8 mouse cellular contexts compared by ENCODE assay signal in the genomic region with DNA sequence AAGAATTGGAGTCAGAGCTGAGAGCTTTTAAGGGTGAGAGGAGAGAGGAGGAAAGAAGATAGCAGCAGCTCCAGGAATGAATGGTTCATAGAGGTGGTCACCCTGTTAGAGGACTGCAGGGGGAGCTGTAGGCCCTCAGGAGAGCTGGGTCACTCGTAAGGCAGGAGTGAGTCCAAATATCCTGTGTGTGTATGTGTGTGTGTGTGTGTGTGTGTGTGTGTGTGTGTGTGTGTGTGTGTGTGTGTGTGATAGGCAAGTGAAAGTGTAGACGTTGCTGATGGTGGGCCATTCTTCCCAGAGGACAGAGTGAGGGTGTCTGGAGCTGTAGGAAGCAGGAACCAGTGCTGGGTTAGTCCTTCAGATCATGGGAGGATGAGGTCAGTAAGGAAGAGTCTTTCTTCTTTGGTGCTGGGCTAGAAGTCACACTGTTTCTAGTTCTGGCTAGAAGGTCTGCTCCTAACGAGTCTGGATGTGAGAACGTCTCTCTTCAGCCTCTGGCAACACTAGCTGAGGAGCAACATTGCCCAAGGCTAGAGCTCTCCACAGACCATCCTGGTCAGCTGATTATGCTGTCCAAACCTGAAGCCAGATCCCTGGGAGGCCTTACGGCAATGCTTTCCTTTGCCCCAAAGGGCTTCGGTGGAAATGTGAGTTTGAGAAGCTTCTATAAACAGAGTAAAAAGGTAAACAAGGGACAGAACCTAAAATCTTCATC.
DNase-seq lines count a peak whose midpoint lies in the region; ATAC-seq lines count a peak whose summit lies in the region.

No protein-coding gene starts in this region.

- H3K4me3 ChIP-seq in midbrain, embryonic 11.5 days (ENCODE audit: low read depth, low read length) = no peak overlapping the region
- no peak overlapping the region for H3K4me3 ChIP-seq in midbrain, embryonic 14.5 days (replicated peaks; ENCODE audit: low read depth, low read length)
- no peak overlapping the region for H3K4me3 ChIP-seq in hindbrain, embryonic 13.5 days

- no peak overlapping the region for H3K9ac ChIP-seq in midbrain, embryonic 11.5 days (ENCODE audit: low read length)
- no peak overlapping the region for H3K9ac ChIP-seq in midbrain, embryonic 14.5 days (replicated peaks; ENCODE audit: low read length)
- no peak overlapping the region for H3K9ac ChIP-seq in hindbrain, embryonic 13.5 days

- H3K9me3 ChIP-seq in midbrain, embryonic 11.5 days (ENCODE audit: control insufficient read depth, low read length) = no peaks in the 10 kb centered on the region
- no peaks in the 10 kb centered on the region for H3K9me3 ChIP-seq in midbrain, embryonic 14.5 days (ENCODE audit: control insufficient read depth, low read length)
- H3K9me3 ChIP-seq in hindbrain, embryonic 13.5 days = no peaks in the 10 kb centered on the region

- no peaks in the 10 kb centered on the region for H3K27me3 ChIP-seq in midbrain, embryonic 11.5 days (ENCODE audit: control insufficient read depth, insufficient read depth, low read length)
- no peaks in the 10 kb centered on the region for H3K27me3 ChIP-seq in midbrain, embryonic 14.5 days (ENCODE audit: control insufficient read depth, insufficient read depth, low read length)
- H3K27me3 ChIP-seq in hindbrain, embryonic 13.5 days = no peaks in the 10 kb centered on the region

- no peak overlapping the region for H3K4me2 ChIP-seq in midbrain, embryonic 11.5 days
- no peak overlapping the region for H3K4me2 ChIP-seq in midbrain, embryonic 14.5 days (ENCODE audit: low read length)
- H3K4me2 ChIP-seq in hindbrain, embryonic 13.5 days = no peak overlapping the region

- 48% methylated on average over 6 of the region's 6 CpGs for WGBS in midbrain, embryonic 11.5 days
- 52% methylated on average over 6 of the region's 6 CpGs for WGBS in midbrain, embryonic 14.5 days
- WGBS in hindbrain, embryonic 13.5 days = 58% methylated on average over 6 of the region's 6 CpGs

- H3K27ac ChIP-seq in midbrain, embryonic 11.5 days (ENCODE audit: low read depth, low read length) = no peak overlapping the region
- no peak overlapping the region for H3K27ac ChIP-seq in midbrain, embryonic 14.5 days (replicated peaks; ENCODE audit: low read depth, low read length)
- H3K27ac ChIP-seq in hindbrain, embryonic 13.5 days = no peak overlapping the region

- peak; percentile 82 for DNase-seq in midbrain, embryonic 11.5 days (ENCODE audit: low spot score, missing footprints)
- DNase-seq in midbrain, embryonic 14.5 days = no peak
- peak; percentile 55 for DNase-seq in MEL-GATA-1-ER (ENCODE audit: extremely low read depth, low read depth)
- DNase-seq in cerebellum, adult 9-11 months = peak; percentile 84
- DNase-seq in lung, postnatal 10 days = peak; percentile 15
- no peak for DNase-seq in ovary, postnatal 36 days (ENCODE audit: low spot score)
- no peak for DNase-seq in layer of hippocampus, adult 9-10 months (ENCODE audit: low spot score)

- H3K4me1 ChIP-seq in midbrain, embryonic 11.5 days (ENCODE audit: control insufficient read depth, insufficient read depth, low read length) = peaks cover 6% of the 10 kb centered on the region; the same call in 1 of the 2 replicates
- peaks cover 6% of the 10 kb centered on the region; the same call in 1 of the 2 replicates for H3K4me1 ChIP-seq in midbrain, embryonic 14.5 days (ENCODE audit: control insufficient read depth, insufficient read depth, low read length)
- peaks cover 5% of the 10 kb centered on the region; the same call in 1 of the 2 replicates for H3K4me1 ChIP-seq in hindbrain, embryonic 13.5 days (replicated peaks)

- H3K36me3 ChIP-seq in midbrain, embryonic 11.5 days (ENCODE audit: control insufficient read depth, insufficient read depth, low read length) = no peaks in the 10 kb centered on the region
- no peaks in the 10 kb centered on the region for H3K36me3 ChIP-seq in midbrain, embryonic 14.5 days (ENCODE audit: control insufficient read depth, insufficient read depth, low read length)
- H3K36me3 ChIP-seq in hindbrain, embryonic 13.5 days = no peaks in the 10 kb centered on the region

- ATAC-seq in midbrain, embryonic 11.5 days (ENCODE audit: low FRiP score) = peak; percentile 51; the same call in 1 of the 2 replicates
- no peak for ATAC-seq in midbrain, embryonic 14.5 days (ENCODE audit: low FRiP score, low TSS enrichment)
- peak; percentile 39; the same call in 1 of the 2 replicates for ATAC-seq in hindbrain, embryonic 13.5 days (ENCODE audit: low FRiP score)

Comparison
In these comparisons a context has a peak if more than half of its experiments do, and no peak if none do; other contexts are left out.
1. DNase-seq: peak in midbrain, embryonic 11.5 days (single experiment), MEL-GATA-1-ER (single experiment), cerebellum, adult 9-11 months (single experiment) and lung, postnatal 10 days (single experiment); none in midbrain, embryonic 14.5 days (single experiment), ovary, postnatal 36 days (single experiment) and layer of hippocampus, adult 9-10 months (single experiment).